Mouse (Mus musculus) liver, embryonic 13.5 days (tissue): ENCODE results near the gene Rem1. TPM values are rescaled to one million over a fixed set of nuclear protein-coding genes. Genes with fewer than 3 reads are reported as not detected.

ENCODE experiments used
- ATAC-seq: fragments of 200-750 bp; cut with Nextera tagmentation; 2 replicates; pipeline ENCODE4 v1.8.0; 2017; ENCODE audit warnings: low read depth, mild to moderate bottlenecking, moderate number of reproducible peaks, moderate library complexity
- DNase-seq: peaks from one replicate; pipeline ENCODE4 v3.0.0; 2022
- H3K27ac ChIP-seq: fragments of 300-500 bp; sonication (generic); 2 replicates; pipeline ENCODE4 v1.5.1; 2015; ENCODE audit warnings: moderate library complexity, mild to moderate bottlenecking, inconsistent platforms
- H3K27me3 ChIP-seq: fragments of 300-500 bp; sonication (generic); 2 replicates; pipeline ENCODE4 v1.6.1; 2015; ENCODE audit warnings: mild to moderate bottlenecking, inconsistent platforms
- H3K36me3 ChIP-seq: fragments of 300-500 bp; sonication (generic); 2 replicates; pipeline ENCODE4 v1.6.1; 2015; ENCODE audit warnings: mild to moderate bottlenecking, inconsistent platforms
- H3K4me1 ChIP-seq: fragments of 300-500 bp; sonication (generic); replicated peaks from 2 replicates; pipeline ENCODE4 v1.6.1; 2015; ENCODE audit warnings: inconsistent platforms
- H3K4me2 ChIP-seq: fragments of 300-500 bp; sonication (generic); 2 replicates; pipeline ENCODE4 v1.6.1; 2015; ENCODE audit warnings: inconsistent platforms, mild to moderate bottlenecking, moderate library complexity
- H3K4me3 ChIP-seq: fragments of 300-500 bp; sonication (generic); replicated peaks from 2 replicates; pipeline ENCODE4 v1.5.1; 2015; ENCODE audit warnings: mild to moderate bottlenecking, inconsistent platforms
- H3K9ac ChIP-seq: fragments of 300-500 bp; sonication (generic); 2 replicates; pipeline ENCODE4 v1.6.1; 2015; ENCODE audit warnings: mild to moderate bottlenecking, inconsistent platforms
- H3K9me3 ChIP-seq: fragments of 300-500 bp; sonication (generic); replicated peaks from 2 replicates; pipeline ENCODE4 v1.6.1; 2016; ENCODE audit warnings: inconsistent platforms
- WGBS: fragments of 180-500 bp; shearing (Covaris S2); methylation state at CpG from one replicate; pipeline ENCODE4 v1.1.7; 2015; ENCODE audit not compliant: insufficient replicate concordance; 5-methylcytosine and 5-hydroxymethylcytosine counted together
- polyA plus RNA-seq: library from polyadenylated mRNA; unstranded; fragments of >200 nt; fragmentation: Nextera tagmentation; extraction: Ambion mirVana; gene quantifications from 2 replicates; pipeline ENCODE4 v1.2.1, GENCODE M21; 2015

The Rem1 gene
- polyA plus RNA-seq, 1 experiment from 2014 or later = 0.89 TPM

DNA sequence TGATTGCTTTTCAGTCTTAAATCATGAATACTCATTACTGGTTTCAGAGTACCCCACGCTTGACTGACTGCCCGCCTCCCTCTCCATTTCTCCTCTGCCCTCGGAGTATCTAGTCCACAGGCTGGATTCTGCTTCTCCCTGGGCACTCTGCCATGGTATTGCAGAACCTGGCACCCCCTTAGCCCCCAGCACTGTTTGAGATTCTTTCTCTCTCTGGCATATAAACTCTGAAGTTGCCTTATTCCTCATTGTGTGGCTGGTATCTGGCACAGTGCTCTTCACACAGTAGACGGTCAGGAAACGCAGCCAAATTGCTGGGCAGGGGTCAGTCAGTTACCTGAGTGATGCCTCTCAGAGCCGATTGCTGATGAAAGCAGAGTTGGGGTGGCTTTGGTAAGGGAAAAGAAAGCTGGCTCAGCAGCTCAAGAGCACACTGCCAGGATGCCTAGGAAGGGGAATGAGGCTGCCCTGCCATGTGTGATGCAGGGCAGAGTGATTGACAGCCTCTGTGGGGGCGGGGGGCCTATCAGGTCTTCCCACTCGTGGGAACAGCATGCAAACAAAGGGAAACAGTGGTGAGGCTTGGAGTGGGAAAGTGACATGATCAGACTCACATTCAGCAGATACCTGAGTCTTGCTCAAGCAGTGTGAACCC, 53.1 kb downstream of the Rem1 start:
- 67% methylated on average over 8 of the region's 8 CpGs for WGBS
- H3K27me3 ChIP-seq = no peaks in the 10 kb centered on the region
- H3K36me3 ChIP-seq = peaks cover 98% of the 10 kb centered on the region
- ATAC-seq (no peak), DNase-seq (no peak)
- peaks cover 4% of the 10 kb centered on the region for H3K4me1 ChIP-seq
- H3K9ac ChIP-seq = no peak overlapping the region
- H3K27ac ChIP-seq = no peak overlapping the region
- no peak overlapping the region for H3K4me2 ChIP-seq
- no peak overlapping the region for H3K4me3 ChIP-seq
- H3K9me3 ChIP-seq = no peaks in the 10 kb centered on the region

DNA sequence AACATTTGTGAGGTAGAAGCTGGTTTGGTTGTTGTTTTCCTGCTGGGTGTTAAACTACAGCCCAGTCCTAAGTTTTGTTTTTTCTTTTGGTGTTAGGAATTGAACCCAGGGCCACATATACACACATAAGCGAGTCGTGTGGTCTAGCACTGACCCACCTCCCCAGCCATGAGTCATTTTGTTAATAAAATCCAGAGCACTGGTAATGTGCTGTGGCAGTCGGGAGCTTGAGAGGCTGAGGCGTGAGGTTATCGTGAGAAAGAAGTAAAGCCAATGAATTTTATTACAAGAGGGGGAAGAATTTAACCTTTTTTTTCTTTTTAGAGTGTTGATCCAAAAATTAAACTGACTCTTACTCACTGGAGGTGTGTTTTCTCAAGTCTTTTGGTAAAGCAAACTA, 56.3 kb downstream of the Rem1 start:
- H3K4me2 ChIP-seq = no peak overlapping the region
- WGBS = 83% methylated on average over 5 of the region's 5 CpGs

More for the DNA sequence above, 56.3 kb downstream of the Rem1 start:
- Histone ChIP-seq H3K4me3 (no peak overlapping the region), H3K9me3 (no peaks in the 10 kb centered on the region), H3K27ac (no peak overlapping the region), H3K4me1 (peaks cover 7% of the 10 kb centered on the region), H3K27me3 (no peaks in the 10 kb centered on the region), H3K36me3 (peaks cover 98% of the 10 kb centered on the region), H3K9ac (no peak overlapping the region)
- DNase-seq (no peak), ATAC-seq (no peak)

Other genes with a start within 250 kb of the Rem1 start
- gene Sox12, start 228.9 kb upstream of the Rem1 start, polyA plus RNA-seq = 1.6 TPM in 2 replicates
- gene Zcchc3, start 211.9 kb upstream of the Rem1 start, polyA plus RNA-seq = 14.0 and 16.2 TPM in 2 replicates
- 0.21 and 0.27 TPM in 2 replicates for gene 6820408C15Rik, start 211.4 kb upstream of the Rem1 start, polyA plus RNA-seq
- gene Defb23, start 162.3 kb upstream of the Rem1 start, polyA plus RNA-seq = not detected in 2 replicates
- gene Defb20, start 149.9 kb upstream of the Rem1 start, polyA plus RNA-seq = not detected in 2 replicates
- not detected in 2 replicates for gene Defb22, start 136.8 kb upstream of the Rem1 start, polyA plus RNA-seq
- not detected in 2 replicates for gene Defb26, start 115.3 kb upstream of the Rem1 start, polyA plus RNA-seq
- not detected in 2 replicates for gene Defb28, start 108.7 kb upstream of the Rem1 start, polyA plus RNA-seq
- gene Defb29, start 86.9 kb upstream of the Rem1 start, polyA plus RNA-seq = not detected in 2 replicates
- not detected in 2 replicates for gene Gm17416, start 57.6 kb upstream of the Rem1 start, polyA plus RNA-seq
- not detected in 2 replicates for gene Defb21, start 54.2 kb upstream of the Rem1 start, polyA plus RNA-seq
- not detected in 2 replicates for gene Defb19, start 46.6 kb upstream of the Rem1 start, polyA plus RNA-seq
- gene Defb45, start 27.6 kb upstream of the Rem1 start, polyA plus RNA-seq = not detected in 2 replicates
- not detected in 2 replicates for gene Defb36, start 22.6 kb upstream of the Rem1 start, polyA plus RNA-seq
- gene Defb25, start 3.9 kb upstream of the Rem1 start, polyA plus RNA-seq = not detected in 2 replicates
- gene H13, start 42.5 kb downstream of the Rem1 start, polyA plus RNA-seq = 49.0 and 52.9 TPM in 2 replicates
- 23.6 and 23.8 TPM in 2 replicates for gene Mcts2, start 60.1 kb downstream of the Rem1 start, polyA plus RNA-seq
- 20.9 and 23.2 TPM in 2 replicates for gene Id1, start 109.3 kb downstream of the Rem1 start, polyA plus RNA-seq
- gene Cox4i2, start 127.2 kb downstream of the Rem1 start, polyA plus RNA-seq = 1.1 and 1.2 TPM in 2 replicates
- 148 and 164 TPM in 2 replicates for gene Bcl2l1, start 204.8 kb downstream of the Rem1 start, polyA plus RNA-seq
- gene Tpx2, start 221.0 kb downstream of the Rem1 start, polyA plus RNA-seq = 59.8 and 79.4 TPM in 2 replicates